In the genomic region with DNA sequence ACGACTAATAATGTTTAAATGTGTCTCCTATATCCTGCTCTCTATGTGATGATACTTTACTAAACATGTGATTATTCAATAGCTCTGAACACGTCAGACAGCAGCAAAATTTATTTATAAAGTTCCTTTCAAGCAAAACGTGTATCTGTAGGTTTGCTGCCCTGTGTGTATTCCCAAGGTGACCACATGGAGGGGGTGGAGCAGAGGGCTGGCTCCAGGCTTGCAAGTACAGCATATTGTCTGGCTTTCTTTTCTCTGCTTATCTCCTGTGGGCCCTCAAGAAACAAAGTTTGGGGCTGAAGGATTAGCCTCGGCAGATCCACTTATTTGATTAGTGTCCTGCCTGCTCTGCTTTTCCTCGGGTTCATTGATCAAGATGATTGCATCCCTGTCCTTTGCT, we compare ENCODE assay signal across 14 mouse cellular contexts.
"Had no signal": no experiment of that assay in that cellular context is flagged by ENCODE, and none has a peak within 500 bp of the region (broad histone marks: within the 10 kb centered on the region; RNA-seq: fewer than 3 reads in every experiment).

No protein-coding gene starts in this region.

- H3K27me3 ChIP-seq: limb, embryonic 13.5 days; neural tube, embryonic 15.5 days; stomach, embryonic 15.5 days had no signal

- H3K36me3 ChIP-seq: limb, embryonic 13.5 days; neural tube, embryonic 15.5 days; stomach, embryonic 15.5 days had no signal

- H3K27ac ChIP-seq: layer of hippocampus, adult 2 months; limb, embryonic 13.5 days; liver, embryonic 14.5 days; neural tube, embryonic 15.5 days; stomach, embryonic 15.5 days had no signal

- DNase-seq: kidney, adult 18-20 months; kidney, postnatal 10 days; kidney, postnatal 4 days; left cerebral cortex, postnatal 4 days; lung, adult 18-20 months; midbrain, embryonic 14.5 days; right cerebral cortex, postnatal 4 days; spleen, adult 18-20 months; thymus, postnatal 36 days had no signal

- H3K4me2 ChIP-seq: limb, embryonic 13.5 days; neural tube, embryonic 15.5 days; stomach, embryonic 15.5 days had no signal

- H3K4me3 ChIP-seq: layer of hippocampus, adult 2 months; limb, embryonic 13.5 days; neural tube, embryonic 15.5 days; stomach, embryonic 15.5 days had no signal

- H3K4me1 ChIP-seq: limb, embryonic 13.5 days; neural tube, embryonic 15.5 days; stomach, embryonic 15.5 days had no signal

- H3K9ac ChIP-seq: limb, embryonic 13.5 days; liver, embryonic 14.5 days; neural tube, embryonic 15.5 days; stomach, embryonic 15.5 days had no signal

- H3K9me3 ChIP-seq: limb, embryonic 13.5 days; neural tube, embryonic 15.5 days; stomach, embryonic 15.5 days had no signal
